Mouse (Mus musculus) gastrocnemius, postnatal 36 days (tissue): Measurements from ENCODE around the gene Dusp23. TPM values are rescaled to one million over a fixed set of nuclear protein-coding genes. Genes with fewer than 3 reads are reported as not detected.

ENCODE experiments used
- DNase-seq, 2 experiments: peaks; one replicate each; pipeline ENCODE4 v3.0.0; 2022
- intact Hi-C: fragments of 180-260 bp; cut with DNase I; formaldehyde crosslinking; loops from one replicate; pipeline ENCODE4 v1.15.1; 2025
- long read RNA-seq, 2 experiments: library from polyadenylated mRNA; stranded (forward); transcript quantifications; one replicate each; pipeline ENCODE4 v2.0.0; 2021
- total RNA-seq, 2 experiments: library from RNA; stranded (reverse); gene quantifications; 2 replicates each; pipeline ENCODE4 v1.2.3; 2021

Dusp23 gene
- 10 to 100 TPM; 30.8 to 31.8 TPM for total RNA-seq
- long read RNA-seq, experiment 1, transcript Dusp23-201 (2 exons, 1,410 nt), result major isoform, 49 of 52 reads
- long read RNA-seq, experiment 1, partial matches to known transcripts, result 3 of 52 reads
- long read RNA-seq, experiment 1, other reads (novel, unspliced or antisense), result 0 of 52 reads
- long read RNA-seq, experiment 2, transcript Dusp23-201 (2 exons, 1,410 nt), result major isoform, 60 of 62 reads
- long read RNA-seq, experiment 2, partial matches to known transcripts, result 2 of 62 reads
- long read RNA-seq, experiment 2, other reads (novel, unspliced or antisense), result 0 of 62 reads

DNA sequence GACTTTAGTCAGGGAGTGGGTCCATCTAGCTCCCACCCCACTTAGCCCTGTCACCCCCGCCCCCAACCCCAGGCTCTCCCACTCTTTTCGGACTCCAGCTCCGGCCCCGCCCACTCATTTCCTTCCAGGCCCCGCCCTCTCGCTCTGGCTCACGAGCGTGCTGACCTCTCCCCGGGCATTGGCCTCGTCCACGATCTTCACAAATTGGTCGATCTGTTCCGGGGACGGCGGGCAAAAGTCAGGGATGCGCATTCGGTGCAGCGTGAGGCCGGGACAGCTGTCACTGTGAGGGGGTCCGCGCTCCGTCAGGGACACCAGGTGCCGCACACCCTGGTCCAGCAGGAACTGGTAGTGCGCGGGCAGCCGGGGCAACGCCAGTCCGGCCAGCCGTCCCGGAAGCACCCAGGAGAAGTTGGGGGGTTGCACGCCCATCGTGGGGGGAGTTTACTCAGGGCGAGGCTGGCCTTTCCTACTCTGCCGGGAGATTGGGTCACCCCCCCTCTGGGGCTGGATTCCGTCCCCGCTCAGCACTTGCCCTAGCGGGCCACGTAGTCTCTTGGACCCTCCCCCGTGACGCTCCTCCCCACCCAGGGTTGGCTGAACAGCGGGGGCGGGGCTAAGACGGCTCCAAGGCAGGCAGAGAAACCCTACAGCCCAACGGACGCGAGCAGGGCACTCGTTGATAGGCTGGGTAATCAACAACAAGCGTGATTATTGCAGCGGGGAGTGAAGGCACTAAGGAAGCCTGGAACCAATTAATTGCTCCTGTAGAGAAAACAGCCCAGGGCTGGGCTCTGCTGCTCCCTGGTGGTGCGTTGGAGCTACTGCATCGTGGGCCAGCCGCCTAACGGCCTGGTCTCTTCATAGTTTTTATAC lies at the start of gene Dusp23:
TSS of gene Dusp23 (minus strand) at position 512 of the 876 bp plus-strand sequence.
- intact Hi-C loops, result loop anchor here (5.0 to 10.0 kb wide), 2 partner anchors 105 to 218 kb away; no protein-coding TSS in a partner anchor
- peak; percentile 96 to 98 for DNase-seq

DNA sequence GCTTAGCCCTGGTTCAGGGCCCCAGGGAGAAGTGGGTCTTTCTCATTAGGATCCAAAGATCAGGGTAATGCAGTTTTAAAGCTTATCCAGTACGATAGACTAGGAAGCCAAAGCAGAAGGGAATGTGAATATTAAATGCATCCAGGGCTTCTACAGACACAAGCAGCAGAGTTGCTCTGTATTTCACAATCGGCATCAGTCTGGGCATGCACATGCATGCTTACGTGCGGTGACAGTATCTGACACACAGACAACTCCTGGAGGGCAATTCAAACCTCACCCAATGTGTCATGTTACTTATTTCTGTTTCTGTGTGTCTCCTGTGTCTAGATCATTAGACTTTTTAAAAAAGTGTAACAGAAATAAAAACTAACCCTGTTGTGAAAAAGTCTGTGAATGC lies 48.0 kb upstream of the Dusp23 start:
- no peak for DNase-seq
- intact Hi-C loops, result no loop called here

DNA sequence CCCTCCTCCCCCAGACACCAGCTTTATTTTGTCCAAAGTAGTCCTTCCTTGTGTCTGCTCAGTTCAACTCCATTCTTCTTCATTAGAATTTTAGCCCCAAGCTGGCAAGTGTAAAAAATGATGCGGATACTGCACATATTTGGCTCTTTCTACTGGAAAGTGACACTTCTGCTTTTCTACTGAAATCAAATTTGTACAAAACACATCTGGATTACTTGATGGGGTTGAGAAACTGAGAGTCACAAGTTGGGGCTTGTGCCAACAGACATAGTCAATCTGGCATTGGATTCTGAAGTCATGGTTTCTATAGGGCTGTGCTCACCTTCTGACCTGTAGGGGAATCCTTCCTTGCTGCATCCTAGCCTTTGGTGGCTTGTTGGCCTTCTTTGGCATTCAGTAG lies 38.0 kb upstream of the Dusp23 start:
- DNase-seq, result no peak
- intact Hi-C loops, result no loop called here

DNA sequence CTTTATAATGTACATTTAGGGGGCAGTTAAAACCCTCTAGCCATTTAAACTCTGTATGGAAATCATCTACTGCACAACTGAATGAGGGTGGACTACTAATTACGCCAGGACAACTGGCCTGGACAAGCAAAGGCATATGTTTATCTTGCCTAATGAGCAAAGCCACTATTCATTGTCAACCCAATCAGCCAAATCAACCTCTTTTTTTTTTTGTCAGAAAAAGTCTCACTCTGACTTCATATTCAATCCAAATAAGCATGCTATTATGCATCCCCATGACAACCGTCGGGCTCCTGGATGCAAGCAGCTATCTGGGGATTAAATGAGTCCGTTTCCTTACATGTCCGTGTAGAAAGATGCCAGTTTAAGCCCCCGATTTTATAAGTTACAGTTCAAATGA lies 34.8 kb upstream of the Dusp23 start:
- intact Hi-C loops, result no loop called here
- no peak for DNase-seq

DNA sequence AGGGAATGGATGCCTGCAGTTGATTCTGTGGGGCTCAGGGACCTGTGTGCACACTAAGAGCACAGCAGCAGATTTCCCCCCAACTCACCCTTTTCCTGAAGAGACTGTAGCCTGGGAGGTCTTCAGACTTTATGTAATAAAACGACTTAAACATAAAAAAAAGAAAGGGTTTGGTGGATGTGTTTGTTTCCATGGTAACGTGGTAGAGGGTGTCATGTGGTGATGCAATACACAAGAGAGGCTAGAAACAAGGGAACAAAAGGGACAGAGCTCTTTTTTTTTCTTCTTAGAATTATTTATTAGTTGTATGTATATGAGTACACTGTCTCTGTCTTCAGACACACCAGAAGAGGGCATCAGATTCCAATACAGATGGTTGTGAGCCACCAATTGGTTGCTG lies 32.7 kb upstream of the Dusp23 start:
- intact Hi-C loops, result no loop called here
- no peak for DNase-seq

DNA sequence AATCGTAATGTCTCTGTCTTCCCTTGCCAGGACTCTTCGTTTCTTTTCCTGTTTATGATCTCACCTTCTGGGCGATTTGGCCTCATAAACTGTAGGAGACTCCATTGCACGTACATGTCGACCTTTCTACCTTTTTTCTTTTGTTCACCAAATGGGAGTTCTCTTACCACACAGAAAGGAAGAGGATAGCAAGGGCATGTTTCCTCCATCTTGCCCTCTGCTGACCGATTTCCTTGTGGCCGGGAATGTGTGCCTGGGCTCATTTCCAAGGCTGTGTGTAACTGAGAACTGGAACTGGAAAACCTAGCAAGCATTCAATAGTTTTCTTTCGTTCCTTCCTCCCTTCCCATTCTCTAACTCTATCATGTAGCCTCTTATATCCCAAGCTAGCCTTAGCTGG lies 26.9 kb upstream of the Dusp23 start:
- no peak for DNase-seq
- intact Hi-C loops, result no loop called here

DNA sequence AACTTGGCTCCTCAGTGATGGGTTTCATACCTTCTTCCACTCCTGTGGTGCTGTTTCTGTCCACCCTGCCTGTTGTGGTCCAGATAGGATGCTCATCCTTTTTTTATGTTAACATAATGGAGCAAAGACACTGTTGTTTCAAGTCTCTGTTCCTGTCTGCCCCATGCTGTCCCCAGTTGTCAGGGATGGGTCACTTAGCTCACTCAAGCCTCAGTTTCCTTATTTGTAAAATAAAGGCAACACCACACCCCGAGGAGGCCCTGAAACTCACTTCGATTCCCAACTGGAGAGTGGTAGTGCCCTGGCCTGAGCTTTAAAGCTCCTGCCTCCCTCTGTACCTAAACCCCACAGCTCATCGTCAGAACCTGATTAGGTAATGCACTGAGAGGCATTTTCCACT lies 24.5 kb upstream of the Dusp23 start:
- intact Hi-C loops, result no loop called here
- DNase-seq, result no peak

DNA sequence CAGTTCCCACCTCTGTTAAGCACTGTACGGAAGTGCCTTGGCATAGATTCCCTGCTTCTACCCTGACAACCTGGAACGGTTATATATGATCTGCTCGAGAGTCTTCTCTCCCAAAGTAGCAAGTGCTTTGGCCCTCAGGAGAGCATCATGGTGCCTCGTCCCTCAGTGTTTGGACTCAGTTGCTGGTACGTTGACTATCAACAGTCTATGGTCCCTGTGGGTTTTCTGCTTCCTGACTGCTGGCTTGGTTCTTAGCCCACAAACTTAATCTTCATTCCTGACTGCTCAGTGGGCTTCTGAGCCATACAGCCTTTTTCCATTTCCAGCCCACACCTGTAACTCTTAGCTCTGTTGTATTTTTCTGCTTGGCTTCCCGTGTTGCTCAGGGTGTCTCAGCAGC lies 21.1 kb upstream of the Dusp23 start:
- intact Hi-C loops, result no loop called here
- no peak for DNase-seq

DNA sequence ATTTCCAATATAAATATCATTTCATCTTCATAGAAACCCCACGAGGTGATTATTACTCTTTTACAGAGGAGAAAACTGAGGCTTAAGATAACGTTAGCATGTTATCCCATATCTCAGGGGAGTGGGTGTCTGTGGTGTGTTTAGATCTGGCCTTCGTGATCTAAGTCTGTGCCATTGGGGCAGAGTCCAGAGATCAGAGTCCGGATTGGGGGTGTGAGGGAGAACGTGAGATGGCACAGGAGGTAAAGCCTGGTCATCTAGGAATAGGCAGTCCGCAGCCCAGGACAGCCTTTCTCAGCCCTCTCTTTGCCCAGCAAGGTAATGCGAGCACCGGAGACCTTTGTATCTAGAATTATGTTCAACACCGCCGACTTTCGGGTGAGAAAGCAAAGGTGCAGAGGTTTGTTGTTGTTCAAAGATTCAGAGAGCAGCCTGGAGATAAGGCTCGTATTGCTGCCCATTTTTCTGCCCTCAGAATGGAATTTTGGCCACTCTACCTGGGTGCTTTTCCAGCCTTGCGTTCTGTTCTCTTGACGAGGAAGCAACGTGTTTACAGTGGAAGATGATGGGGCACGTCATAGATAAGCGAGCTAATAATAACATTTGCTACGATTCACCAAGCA lies 19.4 kb upstream of the Dusp23 start:
- DNase-seq, result no peak
- intact Hi-C loops, result no loop called here

DNA sequence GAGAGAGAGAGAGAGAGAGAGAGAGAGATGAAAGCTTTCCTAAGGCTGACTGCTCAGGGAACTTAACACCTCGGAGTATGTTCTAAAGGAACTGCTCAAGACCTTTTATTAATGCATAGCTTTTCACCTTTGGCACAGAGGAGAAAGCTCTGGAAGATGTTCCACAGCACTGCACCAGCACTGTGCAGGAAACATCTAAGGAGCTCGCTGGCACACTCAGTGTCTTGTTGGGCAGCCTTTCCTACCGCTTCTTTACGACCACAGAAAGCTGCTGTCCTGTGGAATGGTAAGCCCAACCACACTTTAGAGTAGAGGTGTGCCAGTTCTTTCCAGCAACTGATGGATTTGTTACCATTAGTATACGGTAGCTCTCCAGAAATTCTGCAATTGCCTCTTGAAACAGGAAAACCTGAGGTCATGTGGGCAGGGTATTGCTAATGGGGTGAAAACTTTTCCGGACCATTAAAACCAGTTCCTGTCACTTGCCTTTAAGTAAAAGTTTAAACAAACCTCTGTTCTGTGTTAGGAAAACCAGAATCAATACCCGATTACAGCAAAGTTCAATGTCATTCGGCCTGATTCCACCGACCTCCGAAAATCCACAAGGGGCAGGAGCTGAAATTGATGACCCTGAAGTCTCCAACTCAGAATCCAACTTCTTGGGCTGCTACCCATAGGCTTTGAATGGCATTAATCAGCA lies 18.7 kb upstream of the Dusp23 start:
- intact Hi-C loops, result no loop called here
- no peak for DNase-seq

DNA sequence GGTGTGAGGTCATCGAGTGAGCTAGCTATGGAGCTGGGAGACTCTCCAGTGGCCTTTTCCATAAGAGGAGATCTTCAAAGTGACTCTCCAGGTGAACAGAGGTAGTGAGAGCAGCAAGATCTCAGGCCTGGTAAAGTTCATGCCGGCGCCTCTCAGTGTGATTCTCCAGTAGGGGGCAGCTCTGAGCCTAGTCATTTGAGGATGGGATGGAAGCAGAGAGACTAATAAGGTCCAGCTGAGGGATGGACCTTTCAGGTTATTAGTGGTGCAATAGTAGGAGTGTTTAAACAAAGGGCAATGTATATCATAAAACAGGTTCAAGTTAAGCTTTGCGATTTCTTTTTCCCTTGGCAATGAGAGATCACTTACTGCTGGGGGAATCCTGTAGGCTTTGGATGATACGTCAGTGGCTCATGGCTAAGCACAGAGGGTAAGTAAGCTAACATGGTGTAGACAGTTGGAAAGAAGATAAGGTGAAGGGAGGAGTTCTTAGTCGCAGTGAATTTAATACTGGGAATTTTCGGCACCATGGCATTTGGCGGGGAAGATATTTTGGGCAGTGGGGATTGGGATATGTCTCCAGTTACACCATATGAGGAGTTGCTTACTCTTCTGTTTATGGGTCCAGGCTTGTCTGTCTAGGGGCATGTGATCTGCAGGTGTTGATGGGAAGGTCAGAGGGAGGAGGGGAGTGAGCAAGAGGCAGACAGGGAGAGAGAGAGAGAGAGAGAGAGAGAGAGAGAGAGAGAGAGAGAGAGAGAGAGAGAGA lies 17.9 kb upstream of the Dusp23 start:
- DNase-seq, result no peak
- intact Hi-C loops, result no loop called here

DNA sequence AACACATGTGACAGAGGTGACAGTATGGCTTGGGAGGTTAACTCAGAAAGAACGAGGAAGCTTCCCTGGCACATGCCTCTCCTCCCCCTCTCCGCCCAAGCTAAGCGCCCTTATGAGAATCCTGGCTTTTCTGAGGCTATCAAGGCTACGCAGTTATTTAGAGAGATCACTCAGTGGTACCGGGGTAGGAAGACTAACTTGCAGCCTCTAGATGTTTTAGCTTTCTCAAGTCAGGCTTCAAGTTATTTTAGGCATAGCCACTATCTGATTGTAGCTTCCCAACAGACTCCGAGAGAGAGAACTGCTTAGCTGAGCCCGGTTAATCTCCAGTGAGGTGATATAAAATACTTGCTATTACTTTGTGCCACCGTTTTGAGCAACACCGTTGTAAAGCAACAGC lies 16.6 kb upstream of the Dusp23 start:
- DNase-seq, result no peak
- intact Hi-C loops, result no loop called here

DNA sequence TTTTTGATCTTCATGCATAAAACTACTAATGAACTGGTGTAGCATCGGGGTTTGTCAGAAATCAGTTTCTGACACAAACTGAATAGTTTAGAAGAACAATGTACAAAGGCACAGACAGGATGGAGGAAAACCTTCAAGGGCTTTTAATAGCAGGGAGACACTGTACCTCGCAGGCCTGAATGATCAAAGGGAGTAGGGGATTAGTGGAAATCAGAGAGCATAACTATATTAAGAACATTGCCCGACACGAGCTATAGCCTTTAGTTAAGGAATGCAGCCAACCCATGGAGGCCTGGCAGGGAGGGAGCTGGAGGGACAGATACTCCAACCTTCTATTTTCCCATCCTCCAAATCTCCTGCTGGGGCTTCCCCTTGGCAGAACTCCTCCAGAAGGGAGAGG lies 14.5 kb upstream of the Dusp23 start:
- intact Hi-C loops, result no loop called here
- DNase-seq, result no peak

DNA sequence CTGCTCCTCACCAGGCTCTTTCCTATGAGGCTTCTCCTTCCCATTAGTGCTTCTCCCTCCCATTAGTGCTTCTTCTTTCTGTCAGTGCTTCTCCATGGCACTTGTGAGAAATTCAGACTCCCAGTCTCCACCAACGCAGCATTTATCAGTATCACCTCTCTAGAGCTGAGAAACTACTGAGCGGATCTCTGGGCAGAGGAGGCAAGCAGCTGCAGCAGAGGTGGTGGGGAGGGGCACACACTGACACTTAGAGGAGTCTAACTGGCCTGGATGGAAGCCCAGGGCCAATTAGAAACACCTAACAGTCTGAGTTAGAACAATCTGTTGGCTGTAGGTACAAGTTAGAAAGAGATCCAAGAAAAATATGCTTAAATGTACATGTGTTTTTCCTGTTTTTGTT lies 6.0 kb upstream of the Dusp23 start:
- intact Hi-C loops, result loop anchor here (10.0 kb wide), 1 partner anchor 224 kb away; no protein-coding TSS in a partner anchor
- no peak for DNase-seq

DNA sequence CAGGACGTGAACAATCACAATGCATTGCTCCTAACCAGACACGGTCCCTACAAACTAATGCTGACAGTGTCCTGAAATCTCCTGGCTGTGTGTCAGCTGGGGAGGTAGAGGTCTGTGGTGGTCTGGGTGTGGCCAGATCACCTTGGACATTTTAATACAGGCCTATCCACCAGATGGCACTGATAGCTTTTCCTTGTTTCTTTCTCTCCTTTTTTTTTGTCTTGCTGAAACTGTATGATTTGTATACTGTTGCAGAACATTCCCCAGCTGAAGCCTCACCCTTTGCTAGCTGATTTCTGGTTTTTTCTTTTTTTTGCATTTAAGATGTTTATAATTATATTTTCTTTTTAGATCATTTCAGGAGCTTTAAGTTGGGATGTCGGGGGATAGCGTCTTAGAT lies 5.0 kb upstream of the Dusp23 start:
- intact Hi-C loops, result loop anchor here (10.0 kb wide), 1 partner anchor 223 kb away; no protein-coding TSS in a partner anchor

DNA sequence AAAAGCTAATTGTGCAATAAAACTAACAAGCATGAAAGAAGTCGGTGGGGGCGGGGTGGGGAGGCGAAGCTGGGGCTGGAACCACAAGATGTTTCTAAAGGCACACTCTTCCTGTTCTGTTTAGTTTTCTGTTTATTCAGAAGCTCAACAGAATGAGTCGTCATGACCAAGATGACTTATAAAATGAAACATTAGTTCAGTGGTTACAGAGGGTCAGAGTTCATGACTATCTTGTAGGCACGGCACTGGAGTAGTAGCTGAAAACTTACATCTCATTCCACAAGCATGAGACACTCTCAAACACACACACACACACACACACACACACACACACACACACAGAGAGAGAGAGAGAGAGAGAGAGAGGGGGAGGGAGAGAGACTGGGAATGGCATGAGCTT lies 3.5 kb upstream of the Dusp23 start:
- no peak for DNase-seq
- intact Hi-C loops, result loop anchor here (10.0 kb wide), 1 partner anchor 221 kb away; no protein-coding TSS in a partner anchor

More for the DNA sequence above, 5.0 kb upstream of the Dusp23 start:
- no peak for DNase-seq

DNA sequence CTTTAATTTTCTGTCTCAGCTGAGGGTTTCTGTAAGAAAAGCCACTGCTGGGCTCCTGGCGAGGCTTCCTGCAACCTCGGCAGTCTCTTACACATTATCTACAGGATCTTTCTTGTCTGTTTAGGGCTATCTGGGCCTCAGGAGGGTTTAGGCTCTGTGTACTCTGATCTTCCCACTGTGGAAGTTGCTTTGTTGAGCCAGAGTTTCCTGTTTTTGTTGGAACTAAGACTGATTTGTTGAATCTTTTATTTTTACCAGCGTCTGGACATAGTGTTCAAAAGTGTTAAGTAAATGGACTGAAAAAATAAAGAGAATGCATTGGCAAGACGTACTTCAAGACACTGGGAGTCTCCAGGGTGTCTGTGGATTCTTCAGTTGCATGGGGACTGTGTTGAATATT lies 2.5 kb upstream of the Dusp23 start:
- DNase-seq, result no peak
- intact Hi-C loops, result loop anchor here (10.0 kb wide), 1 partner anchor 220 kb away; no protein-coding TSS in a partner anchor

DNA sequence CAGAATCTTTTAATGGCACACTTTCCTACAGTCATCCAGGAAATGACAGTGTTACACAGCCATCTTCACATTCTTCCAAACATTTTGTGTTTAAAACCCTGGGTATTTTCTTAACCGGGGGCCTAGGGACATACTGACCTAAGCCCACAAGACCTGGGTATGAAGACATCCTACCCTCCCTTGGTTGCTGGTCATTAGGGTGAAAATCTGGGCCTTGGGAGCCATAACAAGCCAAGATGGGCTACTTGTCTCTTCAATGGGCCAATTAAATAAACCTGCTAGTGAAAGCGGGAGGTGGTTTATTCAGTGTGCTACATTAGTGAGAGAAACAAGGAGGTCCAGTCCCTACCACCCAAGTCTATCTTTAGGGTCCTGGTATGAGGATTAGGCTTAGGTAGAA lies 1.4 kb upstream of the Dusp23 start:
- DNase-seq, result no peak
- intact Hi-C loops, result loop anchor here (5.0 to 10.0 kb wide), 2 partner anchors 107 to 219 kb away; no protein-coding TSS in a partner anchor

DNA sequence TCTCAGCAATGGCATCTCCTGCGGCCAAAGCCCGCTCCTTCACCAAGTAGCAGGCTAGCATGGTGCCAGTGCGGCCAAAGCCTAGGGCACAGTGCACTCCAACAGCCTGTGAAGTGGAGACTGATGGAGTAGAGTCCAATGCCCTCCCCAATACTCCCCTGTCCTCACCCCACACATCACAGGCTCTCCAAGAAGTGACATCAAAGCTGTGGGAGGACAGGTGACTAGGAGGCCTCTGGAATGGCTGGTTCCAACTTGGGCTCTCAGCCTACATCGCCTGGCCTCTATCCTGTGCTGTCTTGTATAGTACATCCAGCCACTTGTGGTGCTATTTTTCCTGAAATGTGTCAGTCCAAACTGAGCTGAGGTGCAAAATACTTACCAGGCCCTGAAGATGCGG lies 1.0 kb downstream of the Dusp23 start:
- intact Hi-C loops, result loop anchor here (5.0 to 10.0 kb wide), 2 partner anchors 104 to 217 kb away; no protein-coding TSS in a partner anchor
- DNase-seq, result no peak

DNA sequence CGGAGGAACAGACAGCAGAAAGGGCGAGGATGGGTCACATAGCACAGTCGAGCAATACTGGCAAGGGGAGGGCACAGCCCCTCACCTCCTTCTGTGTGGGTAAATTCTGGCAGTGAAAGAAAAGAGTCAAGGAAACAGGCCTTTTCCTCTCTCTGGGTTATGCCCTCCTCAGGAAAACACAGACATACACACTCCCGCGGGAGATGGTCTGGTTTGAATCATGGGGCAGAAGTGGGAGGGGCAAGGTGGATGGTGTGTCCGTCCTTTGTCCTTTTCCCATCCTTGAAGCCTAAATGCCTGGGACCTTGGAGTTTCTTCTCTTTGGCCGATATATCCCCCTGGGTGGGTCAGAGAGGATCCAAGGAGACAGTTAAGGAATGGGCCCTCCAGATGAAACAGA lies 2.9 kb downstream of the Dusp23 start:
- intact Hi-C loops, result loop anchor here (5.0 to 10.0 kb wide), 2 partner anchors 103 to 215 kb away; no protein-coding TSS in a partner anchor
- no peak for DNase-seq
